Mouse (Mus musculus): ENCODE measurements around the gene Usp15. TPM values are rescaled to one million over a fixed set of nuclear protein-coding genes. Genes with fewer than 3 reads are reported as not detected.

Gene Usp15
- polyA plus RNA-seq, 1 experiment = 1.4 TPM

DNA sequence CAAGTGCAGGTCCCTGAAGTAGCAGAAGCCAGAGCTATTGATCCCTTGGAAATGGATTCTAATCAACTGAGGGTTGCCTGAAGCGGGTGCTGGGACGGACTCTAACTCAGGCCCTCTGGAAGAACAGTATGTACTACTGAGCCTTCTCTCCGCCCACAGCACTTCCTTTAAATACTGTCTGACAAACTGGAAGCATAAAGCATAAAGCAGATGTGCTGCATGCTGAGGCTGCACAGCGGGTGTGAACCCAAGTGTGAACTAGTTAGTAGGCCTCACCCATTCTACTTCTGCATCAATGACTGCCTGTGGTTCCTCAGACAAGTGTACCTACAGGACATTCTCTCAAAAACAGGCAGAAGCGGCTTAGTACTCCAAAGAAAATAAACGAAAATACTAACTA, 41.0 kb downstream of the Usp15 start:
- no peaks in the 10 kb centered on the region for H3K27me3 ChIP-seq (ENCODE audit: control insufficient read depth)
- H3K9me3 ChIP-seq (ENCODE audit: control insufficient read depth, low read length) = no peaks in the 10 kb centered on the region
- H3K4me1 ChIP-seq (ENCODE audit: control insufficient read depth) = no peaks in the 10 kb centered on the region
- H3K4me3 ChIP-seq (replicated peaks) = no peak overlapping the region
- peaks cover 91% of the 10 kb centered on the region for H3K36me3 ChIP-seq (ENCODE audit: control insufficient read depth)
- no peak for TF ChIP-seq GATA1 (IDR thresholded peaks at IDR 0.05; ENCODE audit: low read length)
- no peak for TF ChIP-seq TAL1 (IDR thresholded peaks at IDR 0.05; ENCODE audit: low read length)

DNA sequence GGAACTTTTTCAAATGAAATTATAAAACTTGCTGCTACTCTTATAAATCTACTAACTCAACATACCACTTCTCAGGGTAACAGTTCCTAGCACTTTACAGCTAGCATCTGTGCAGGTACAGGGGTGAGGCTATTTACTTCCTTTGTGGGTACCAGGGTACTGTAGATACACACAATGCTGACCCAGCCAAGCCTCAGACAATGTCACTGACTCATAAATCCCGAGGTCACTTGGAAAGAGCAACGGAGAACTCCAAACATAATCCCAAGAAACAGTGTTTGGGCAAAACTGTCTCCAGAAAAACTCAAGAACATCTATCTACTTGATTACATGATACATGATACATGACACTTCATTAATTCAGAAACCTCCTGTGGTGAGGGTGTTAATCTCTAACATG, 43.5 kb downstream of the Usp15 start:
- no peaks in the 10 kb centered on the region for H3K9me3 ChIP-seq (ENCODE audit: control insufficient read depth, low read length)
- no peaks in the 10 kb centered on the region for H3K4me1 ChIP-seq (ENCODE audit: control insufficient read depth)
- no peak overlapping the region for H3K4me3 ChIP-seq (replicated peaks)
- peaks cover 87% of the 10 kb centered on the region for H3K36me3 ChIP-seq (ENCODE audit: control insufficient read depth)
- H3K27me3 ChIP-seq (ENCODE audit: control insufficient read depth) = no peaks in the 10 kb centered on the region
- TF ChIP-seq GATA1 (IDR thresholded peaks at IDR 0.05; ENCODE audit: low read length) (no peak), TAL1 (IDR thresholded peaks at IDR 0.05; ENCODE audit: low read length) (no peak)

DNA sequence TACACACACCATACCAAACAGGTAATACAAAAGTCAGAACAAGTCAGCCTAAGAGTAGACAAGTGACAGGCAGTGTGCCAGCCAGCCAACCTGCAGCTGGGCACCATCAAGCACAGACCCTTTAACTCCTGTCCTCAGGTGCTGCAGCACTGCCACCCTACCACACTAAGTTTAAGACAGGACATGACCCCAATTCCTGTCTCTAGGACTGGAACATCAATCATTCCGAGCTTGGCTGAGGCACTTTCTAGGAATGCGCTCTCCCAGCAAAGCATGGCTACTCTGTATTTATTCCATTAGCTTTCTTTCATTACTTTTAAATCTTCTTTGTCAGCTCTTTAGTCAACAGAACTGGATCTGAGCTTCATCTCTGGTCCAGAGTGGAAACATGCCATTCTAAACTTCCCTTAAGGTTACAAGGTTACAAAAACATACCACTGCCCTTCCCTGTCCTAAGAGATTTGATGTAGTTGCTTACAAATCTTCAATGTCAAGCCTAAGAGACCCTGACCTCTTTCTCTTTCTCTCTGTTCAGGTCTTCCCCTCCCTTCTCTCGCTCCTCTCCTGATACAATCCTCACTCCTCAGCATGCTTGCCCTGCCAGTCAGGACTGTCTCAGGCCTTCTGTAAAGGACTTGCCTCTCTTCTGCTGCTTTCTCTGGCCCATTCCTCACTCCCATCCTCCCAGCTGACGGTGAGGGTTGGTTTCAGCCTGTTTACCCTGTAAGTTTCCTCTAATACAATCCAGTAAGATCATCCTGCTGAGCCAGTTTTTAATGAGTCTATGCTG, 48.6 kb downstream of the Usp15 start:
- no peaks in the 10 kb centered on the region for H3K9me3 ChIP-seq (ENCODE audit: control insufficient read depth, low read length)
- no peak overlapping the region for H3K4me3 ChIP-seq (replicated peaks)
- no peaks in the 10 kb centered on the region for H3K4me1 ChIP-seq (ENCODE audit: control insufficient read depth)
- no peaks in the 10 kb centered on the region for H3K27me3 ChIP-seq (ENCODE audit: control insufficient read depth)
- H3K36me3 ChIP-seq (ENCODE audit: control insufficient read depth) = peaks cover 89% of the 10 kb centered on the region
- TF ChIP-seq GATA1 (IDR thresholded peaks at IDR 0.05; ENCODE audit: low read length) = no peak
- TF ChIP-seq TAL1 (IDR thresholded peaks at IDR 0.05; ENCODE audit: low read length) = no peak

DNA sequence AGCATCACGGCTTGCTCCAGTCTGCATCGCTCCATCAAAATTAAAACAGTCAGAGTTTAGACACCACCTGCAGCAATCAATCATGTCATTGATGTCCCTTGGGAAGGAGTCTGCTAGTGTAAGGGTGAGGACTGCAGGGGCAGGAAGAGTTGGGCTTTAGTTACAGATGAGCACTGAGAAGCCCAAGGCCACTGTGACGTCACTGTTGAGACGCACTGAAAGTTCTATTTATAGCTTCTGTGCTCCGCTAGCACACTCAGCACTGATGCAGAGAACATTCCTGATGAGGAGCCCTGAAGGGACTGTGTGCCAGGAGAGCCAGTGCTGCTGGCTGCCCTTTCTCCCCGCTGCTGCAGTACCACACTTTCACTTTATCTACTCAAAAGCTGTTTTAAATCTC, 49.6 kb downstream of the Usp15 start:
- no peak overlapping the region for H3K4me3 ChIP-seq (replicated peaks)
- H3K27me3 ChIP-seq (ENCODE audit: control insufficient read depth) = no peaks in the 10 kb centered on the region
- H3K9me3 ChIP-seq (ENCODE audit: control insufficient read depth, low read length) = no peaks in the 10 kb centered on the region
- TF ChIP-seq GATA1 (IDR thresholded peaks at IDR 0.05; ENCODE audit: low read length) (no peak), TAL1 (IDR thresholded peaks at IDR 0.05; ENCODE audit: low read length) (no peak)
- no peaks in the 10 kb centered on the region for H3K4me1 ChIP-seq (ENCODE audit: control insufficient read depth)
- H3K36me3 ChIP-seq (ENCODE audit: control insufficient read depth) = peaks cover 92% of the 10 kb centered on the region

DNA sequence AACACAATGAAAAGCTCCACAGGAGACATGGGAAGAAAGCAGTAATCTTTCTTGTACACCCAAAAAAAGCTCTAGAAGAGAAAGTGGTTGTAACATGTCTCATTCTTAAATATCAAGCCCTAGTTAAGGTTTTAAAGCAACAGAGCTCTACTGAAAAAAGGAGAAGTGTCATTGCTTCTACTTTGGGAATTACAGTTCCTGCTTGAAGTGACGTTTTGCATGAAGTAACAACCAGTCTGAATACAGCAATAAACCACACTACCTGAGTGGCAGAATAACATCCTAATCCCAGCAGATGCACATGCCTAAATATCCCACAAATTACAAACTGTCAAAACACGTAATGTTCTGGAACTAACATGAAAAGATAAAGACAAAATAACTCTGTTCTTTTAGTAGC, 50.4 kb downstream of the Usp15 start:
- Histone ChIP-seq H3K4me3 (replicated peaks) (no peak overlapping the region), H3K36me3 (ENCODE audit: control insufficient read depth) (peaks cover 91% of the 10 kb centered on the region), H3K27me3 (ENCODE audit: control insufficient read depth) (no peaks in the 10 kb centered on the region), H3K4me1 (ENCODE audit: control insufficient read depth) (no peaks in the 10 kb centered on the region), H3K9me3 (ENCODE audit: control insufficient read depth, low read length) (no peaks in the 10 kb centered on the region)
- no peak for TF ChIP-seq GATA1 (IDR thresholded peaks at IDR 0.05; ENCODE audit: low read length)

DNA sequence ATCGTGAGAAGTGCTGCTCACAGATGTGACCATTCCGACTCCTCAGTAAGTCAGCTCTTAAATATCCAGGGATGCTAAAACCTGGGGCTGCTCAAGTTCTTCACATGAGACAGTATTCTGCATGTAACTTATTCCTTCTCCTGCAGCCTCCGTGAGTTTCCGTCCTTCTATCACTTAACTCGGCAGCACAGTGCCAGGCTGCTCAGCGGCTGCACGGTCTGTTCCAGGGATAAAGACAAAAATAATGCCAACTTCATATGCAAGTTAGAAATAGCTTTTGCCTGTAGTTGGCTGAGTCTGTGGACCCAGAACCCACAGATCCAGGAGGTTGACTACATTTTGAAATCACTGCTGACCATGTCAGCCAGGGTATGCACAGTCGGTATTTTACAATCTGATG, 52.5 kb downstream of the Usp15 start:
- peaks cover 82% of the 10 kb centered on the region for H3K36me3 ChIP-seq (ENCODE audit: control insufficient read depth)
- no peaks in the 10 kb centered on the region for H3K9me3 ChIP-seq (ENCODE audit: control insufficient read depth, low read length)
- no peaks in the 10 kb centered on the region for H3K4me1 ChIP-seq (ENCODE audit: control insufficient read depth)
- no peak overlapping the region for H3K4me3 ChIP-seq (replicated peaks)
- H3K27me3 ChIP-seq (ENCODE audit: control insufficient read depth) = no peaks in the 10 kb centered on the region
- TF ChIP-seq TAL1 (IDR thresholded peaks at IDR 0.05; ENCODE audit: low read length) (no peak), GATA1 (IDR thresholded peaks at IDR 0.05; ENCODE audit: low read length) (no peak)

DNA sequence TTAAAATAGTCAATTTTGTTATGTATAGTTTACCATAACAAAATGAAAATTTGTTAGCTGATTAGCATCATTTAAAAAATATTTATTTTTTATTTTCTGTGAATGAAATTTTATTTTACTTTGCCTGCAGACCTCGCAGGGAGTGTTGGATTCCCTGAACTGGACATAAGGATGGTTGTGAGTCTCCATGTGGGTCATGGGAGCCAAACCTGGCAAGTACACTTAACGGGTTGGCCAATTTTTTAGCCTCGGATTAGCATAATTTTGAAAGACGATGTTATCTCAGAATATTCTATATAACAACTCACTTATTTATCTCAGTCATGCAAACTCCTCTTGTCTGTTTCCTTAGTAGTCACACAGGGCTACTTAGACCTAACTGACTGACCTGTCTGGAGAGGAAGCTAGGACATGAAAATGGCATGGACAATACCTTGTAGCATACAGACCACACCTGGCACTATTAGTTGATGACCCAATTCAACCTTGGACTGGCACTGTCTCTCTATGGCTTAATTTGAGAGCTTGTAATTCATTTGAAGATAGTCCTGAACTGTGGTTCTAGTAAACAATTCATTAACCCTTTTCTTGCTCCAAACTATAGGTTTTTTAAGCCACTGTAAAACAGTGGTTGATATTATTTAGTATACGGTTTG, 54.3 kb downstream of the Usp15 start:
- no peaks in the 10 kb centered on the region for H3K27me3 ChIP-seq (ENCODE audit: control insufficient read depth)
- peaks cover 77% of the 10 kb centered on the region for H3K36me3 ChIP-seq (ENCODE audit: control insufficient read depth)
- H3K4me3 ChIP-seq (replicated peaks) = no peak overlapping the region
- no peaks in the 10 kb centered on the region for H3K9me3 ChIP-seq (ENCODE audit: control insufficient read depth, low read length)
- no peaks in the 10 kb centered on the region for H3K4me1 ChIP-seq (ENCODE audit: control insufficient read depth)
- TF ChIP-seq GATA1 (IDR thresholded peaks at IDR 0.05; ENCODE audit: low read length) (no peak), TAL1 (IDR thresholded peaks at IDR 0.05; ENCODE audit: low read length) (no peak)

DNA sequence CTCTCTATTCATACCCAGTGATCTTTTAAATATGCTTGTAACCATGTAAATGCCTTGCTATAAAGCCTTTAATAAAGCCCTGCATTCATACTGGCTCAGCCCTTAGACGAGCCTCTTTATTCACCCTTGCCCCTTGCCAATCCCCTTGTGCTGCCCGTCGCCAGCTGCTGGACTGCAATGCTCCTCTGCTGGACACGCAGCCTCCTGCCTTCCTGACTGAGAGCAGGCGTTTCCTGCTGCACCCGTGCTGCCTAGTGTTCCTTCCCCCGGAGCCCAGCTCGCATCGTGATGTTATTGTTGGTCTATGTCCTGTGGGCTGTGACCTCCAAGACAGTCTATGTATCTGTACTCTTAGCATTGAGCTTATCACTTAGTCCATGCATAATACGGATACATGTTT, 61.0 kb downstream of the Usp15 start:
- TF ChIP-seq TAL1 (IDR thresholded peaks at IDR 0.05; ENCODE audit: low read length) = no peak
- no peak for TF ChIP-seq GATA1 (IDR thresholded peaks at IDR 0.05; ENCODE audit: low read length)
- Histone ChIP-seq H3K36me3 (ENCODE audit: control insufficient read depth) (peaks cover 76% of the 10 kb centered on the region), H3K9me3 (ENCODE audit: control insufficient read depth, low read length) (no peaks in the 10 kb centered on the region)

DNA sequence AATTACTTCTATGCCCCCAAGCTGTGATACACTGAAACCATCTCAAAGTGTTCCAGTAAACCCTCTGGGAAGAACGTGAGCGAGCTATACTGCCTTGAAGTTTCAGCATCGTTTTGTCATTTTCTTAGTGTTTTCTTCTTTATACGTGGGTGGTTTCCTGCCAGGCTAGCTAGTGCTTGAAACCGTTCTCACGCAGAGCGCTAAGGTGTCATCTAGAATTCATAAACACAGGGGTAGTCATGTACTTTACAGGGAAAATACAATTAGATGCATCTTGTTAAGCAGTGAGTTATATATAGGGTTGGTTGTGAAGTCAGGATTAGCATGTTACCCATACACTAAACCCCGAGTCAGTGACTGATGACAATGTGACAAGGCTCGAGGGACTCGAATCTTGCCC, 65.3 kb downstream of the Usp15 start:
- Histone ChIP-seq H3K4me3 (replicated peaks) (no peak overlapping the region), H3K27me3 (ENCODE audit: control insufficient read depth) (no peaks in the 10 kb centered on the region), H3K36me3 (ENCODE audit: control insufficient read depth) (peaks cover 92% of the 10 kb centered on the region), H3K9me3 (ENCODE audit: control insufficient read depth, low read length) (no peaks in the 10 kb centered on the region), H3K4me1 (ENCODE audit: control insufficient read depth) (no peaks in the 10 kb centered on the region)
- TF ChIP-seq GATA1 (IDR thresholded peaks at IDR 0.05; ENCODE audit: low read length) = no peak
- TF ChIP-seq TAL1 (IDR thresholded peaks at IDR 0.05; ENCODE audit: low read length) = no peak

More for the DNA sequence above, 61.0 kb downstream of the Usp15 start:
- Histone ChIP-seq H3K4me3 (replicated peaks) (no peak overlapping the region), H3K27me3 (ENCODE audit: control insufficient read depth) (no peaks in the 10 kb centered on the region), H3K4me1 (ENCODE audit: control insufficient read depth) (no peaks in the 10 kb centered on the region)

Measured in erythroblast, embryonic 14.5 days (primary cell).